Mouse (Mus musculus) forebrain, embryonic 15.5 days (tissue): ENCODE measurements around the gene Notch1. TPM values are rescaled to one million over a fixed set of nuclear protein-coding genes. Genes with fewer than 3 reads are reported as not detected.

Experiments used
- ATAC-seq: fragments of 200-750 bp; cut with Nextera tagmentation; replicated peaks from 2 replicates; pipeline ENCODE4 v1.8.0; 2017; ENCODE audit warnings: mild to moderate bottlenecking, moderate TSS enrichment, moderate library complexity
- H3K27ac ChIP-seq: fragments of 300-500 bp; sonication (generic); replicated peaks from 2 replicates; pipeline ENCODE4 v1.5.1; 2015; ENCODE audit warnings: mild to moderate bottlenecking, inconsistent platforms
- H3K27me3 ChIP-seq: fragments of 300-500 bp; sonication (generic); 2 replicates; pipeline ENCODE4 v1.6.1; 2015; ENCODE audit warnings: inconsistent platforms
- H3K36me3 ChIP-seq: fragments of 300-500 bp; sonication (generic); 2 replicates; pipeline ENCODE4 v1.6.1; 2015; ENCODE audit warnings: mild to moderate bottlenecking, inconsistent platforms
- H3K4me1 ChIP-seq: fragments of 300-500 bp; sonication (generic); 2 replicates; pipeline ENCODE4 v1.6.1; 2015; ENCODE audit warnings: inconsistent platforms
- H3K4me2 ChIP-seq: fragments of 300-500 bp; sonication (generic); replicated peaks from 2 replicates; pipeline ENCODE4 v1.6.1; 2015; ENCODE audit warnings: mild to moderate bottlenecking, inconsistent platforms
- H3K4me3 ChIP-seq: fragments of 300-500 bp; sonication (generic); 2 replicates; pipeline ENCODE4 v1.5.1; 2015; ENCODE audit warnings: mild to moderate bottlenecking, inconsistent platforms
- H3K9ac ChIP-seq: fragments of 300-500 bp; sonication (generic); replicated peaks from 2 replicates; pipeline ENCODE4 v1.6.1; 2015; ENCODE audit warnings: mild to moderate bottlenecking, inconsistent platforms
- H3K9me3 ChIP-seq: fragments of 300-500 bp; sonication (generic); 2 replicates; pipeline ENCODE4 v1.6.1; 2016; ENCODE audit warnings: inconsistent platforms
- WGBS: fragments of 180-500 bp; shearing (Covaris S2); methylation state at CpG from one replicate; pipeline ENCODE4 v1.1.7; 2015; ENCODE audit warnings: mixed read lengths; 5-methylcytosine and 5-hydroxymethylcytosine counted together
- polyA plus RNA-seq: library from polyadenylated mRNA; unstranded; fragments of >200 nt; fragmentation: Nextera tagmentation; extraction: Ambion mirVana; gene quantifications from 2 replicates; pipeline ENCODE4 v1.2.1, GENCODE M21; 2015

Notch1 gene
- polyA plus RNA-seq, 1 experiment from 2014 or later: 22.6 TPM

DNA sequence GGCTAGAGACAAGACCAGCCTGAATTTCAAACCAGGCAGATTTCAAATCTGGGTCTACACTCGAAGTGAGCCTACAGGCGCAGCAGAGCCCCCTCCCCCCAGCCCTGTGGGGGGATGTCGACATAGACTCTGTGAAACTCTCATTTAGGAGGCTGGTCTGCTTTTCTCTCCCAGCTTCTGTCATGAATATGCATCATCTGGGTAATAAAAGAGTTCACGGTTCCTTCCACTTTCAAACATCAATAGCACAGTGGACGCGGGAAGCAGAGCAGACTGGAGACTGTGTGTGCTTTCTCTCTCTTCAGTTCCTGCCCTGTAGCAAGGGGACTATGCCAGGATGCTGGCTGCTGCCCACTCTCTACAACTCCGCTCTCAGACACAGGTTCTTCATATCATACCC is 30.8 kb downstream of the Notch1 start:
- WGBS: 4% methylated on average over 7 of the region's 7 CpGs
- 0 out of 2 replicates have a peak overlapping the region, but pooled peaks have one; percentile 8 for H3K9ac ChIP-seq
- ATAC-seq: peak; percentile 79
- H3K9me3 ChIP-seq: no peaks in the 10 kb centered on the region
- peak overlapping the region; percentile 26 for H3K4me2 ChIP-seq
- H3K36me3 ChIP-seq: 0 out of 2 replicates have a peak, but pooled peaks cover 4% of the 10 kb centered on the region
- peak overlapping the region; percentile 93 for H3K27ac ChIP-seq
- H3K4me3 ChIP-seq: 0 out of 2 replicates have a peak overlapping the region, but pooled peaks have one; percentile 10
- peaks cover 85% of the 10 kb centered on the region for H3K4me1 ChIP-seq
- no peaks in the 10 kb centered on the region for H3K27me3 ChIP-seq

DNA sequence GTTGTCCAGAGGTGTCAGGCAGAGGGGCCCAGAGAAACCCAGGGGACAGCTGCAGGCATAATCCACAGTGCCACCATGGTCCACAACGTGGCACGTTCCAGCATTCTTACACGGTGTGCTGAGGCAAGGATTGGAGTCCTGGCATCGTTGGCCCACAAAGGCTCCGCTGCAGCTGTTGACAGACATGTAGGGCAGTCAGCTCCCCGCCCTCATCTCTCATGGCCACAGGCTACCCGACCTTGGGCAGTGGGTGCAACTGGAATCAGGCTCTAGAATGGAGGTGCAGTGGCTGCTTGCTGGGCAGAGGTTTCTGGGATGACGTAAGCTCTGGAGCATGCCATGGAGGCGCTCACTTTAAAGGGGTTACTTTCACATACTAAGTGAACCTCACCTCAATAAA is 31.2 kb downstream of the Notch1 start:
- ATAC-seq: peak; percentile 60
- peak overlapping the region; percentile 26 for H3K4me2 ChIP-seq
- 0 out of 2 replicates have a peak overlapping the region, but pooled peaks have one; percentile 5 for H3K9ac ChIP-seq
- peak overlapping the region; percentile 10; the same call in 1 of the 2 replicates for H3K4me3 ChIP-seq
- H3K27ac ChIP-seq: peak overlapping the region; percentile 93
- 0 out of 2 replicates have a peak, but pooled peaks cover 4% of the 10 kb centered on the region for H3K36me3 ChIP-seq
- H3K4me1 ChIP-seq: peaks cover 81% of the 10 kb centered on the region
- WGBS: 12% methylated on average over 9 of the region's 9 CpGs
- no peaks in the 10 kb centered on the region for H3K9me3 ChIP-seq
- H3K27me3 ChIP-seq: no peaks in the 10 kb centered on the region

DNA sequence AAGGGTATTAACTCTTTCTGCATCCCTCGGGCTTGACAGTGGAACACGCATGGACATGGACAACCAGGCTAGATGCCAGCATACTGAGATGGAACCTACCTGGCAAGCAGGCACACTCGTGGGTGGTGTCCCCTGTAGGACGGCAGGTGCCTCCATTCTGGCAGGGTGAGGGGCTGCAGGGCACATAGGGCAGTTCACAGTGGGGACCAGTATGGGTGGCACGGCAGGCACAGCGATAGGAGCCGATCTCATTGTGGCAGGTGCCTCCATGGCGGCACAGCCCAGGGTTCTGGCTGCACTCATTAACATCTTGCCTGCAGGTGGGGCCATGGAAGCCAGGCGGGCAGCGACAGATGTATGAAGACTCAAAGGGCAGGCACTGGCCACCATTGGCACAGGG is 32.3 kb downstream of the Notch1 start:
- no peak for ATAC-seq
- no peaks in the 10 kb centered on the region for H3K9me3 ChIP-seq
- no peak overlapping the region for H3K9ac ChIP-seq
- H3K4me1 ChIP-seq: peaks cover 72% of the 10 kb centered on the region
- H3K4me2 ChIP-seq: no peak overlapping the region
- H3K4me3 ChIP-seq: no peak overlapping the region
- H3K27me3 ChIP-seq: no peaks in the 10 kb centered on the region
- WGBS: 82% methylated on average over 10 of the region's 10 CpGs
- H3K27ac ChIP-seq: peak overlapping the region; percentile 93
- peaks cover 11% of the 10 kb centered on the region for H3K36me3 ChIP-seq

DNA sequence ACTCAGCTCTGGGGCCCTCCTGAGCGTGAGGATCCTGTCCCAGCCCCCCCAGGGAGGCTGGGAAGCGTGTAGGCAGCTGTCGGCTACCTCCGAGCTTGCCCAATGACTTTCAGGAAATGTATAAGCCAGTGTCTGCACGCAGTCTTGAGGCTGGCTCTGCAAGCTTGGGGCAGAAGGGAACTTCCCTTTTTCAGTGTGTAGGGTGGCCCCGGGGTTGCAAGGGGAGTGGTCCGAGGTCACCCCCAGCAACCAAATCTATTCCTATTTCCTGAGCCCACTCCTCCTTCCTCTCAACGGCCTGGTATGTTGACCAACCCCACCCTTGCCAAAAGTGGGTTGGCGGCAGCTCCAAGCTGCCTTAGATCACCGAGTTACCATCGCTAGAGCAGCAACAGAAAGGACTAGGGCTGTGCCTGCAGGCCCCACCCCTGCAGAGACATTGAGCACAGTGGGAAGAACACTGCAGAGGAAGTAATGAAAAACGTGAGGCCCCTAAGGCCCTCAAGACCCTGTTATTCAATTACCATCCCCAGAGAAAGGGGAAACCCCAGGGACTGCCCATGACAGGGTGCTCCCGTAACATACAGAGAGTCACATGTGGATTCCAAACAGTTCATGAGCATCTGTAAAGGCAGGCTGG is 33.1 kb downstream of the Notch1 start:
- Histone ChIP-seq H3K4me1 (peaks cover 72% of the 10 kb centered on the region), H3K4me2 (no peak overlapping the region), H3K9ac (no peak overlapping the region), H3K27me3 (no peaks in the 10 kb centered on the region), H3K36me3 (peaks cover 14% of the 10 kb centered on the region), H3K9me3 (no peaks in the 10 kb centered on the region), H3K27ac (peak overlapping the region; percentile 93), H3K4me3 (no peak overlapping the region)
- ATAC-seq: no peak
- WGBS: 60% methylated on average over 13 of the region's 13 CpGs

DNA sequence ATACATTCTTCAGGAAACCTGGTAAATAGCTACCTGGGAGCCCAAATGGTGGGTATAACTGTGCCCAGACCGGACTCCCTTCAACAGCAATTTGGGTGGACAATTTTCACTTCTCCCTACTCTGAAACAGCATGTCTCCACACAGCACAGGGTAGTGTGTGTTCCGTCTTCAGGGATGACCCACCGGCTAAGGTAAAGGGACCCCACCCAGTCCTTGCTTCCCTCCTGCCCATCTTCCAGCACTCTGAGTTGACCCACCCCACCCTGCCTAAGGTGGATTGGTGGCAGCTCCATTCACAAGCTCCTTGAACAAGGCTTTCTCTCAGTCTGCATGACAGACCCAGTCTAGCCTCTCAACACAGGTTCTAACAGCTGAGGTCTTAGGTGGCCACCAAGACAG is 33.6 kb downstream of the Notch1 start:
- no peaks in the 10 kb centered on the region for H3K9me3 ChIP-seq
- WGBS: 89% methylated on average over 3 of the region's 3 CpGs
- peaks cover 67% of the 10 kb centered on the region for H3K4me1 ChIP-seq
- H3K27me3 ChIP-seq: no peaks in the 10 kb centered on the region
- no peak overlapping the region for H3K9ac ChIP-seq
- no peak overlapping the region for H3K4me2 ChIP-seq
- no peak overlapping the region for H3K4me3 ChIP-seq
- peaks cover 19% of the 10 kb centered on the region for H3K36me3 ChIP-seq
- ATAC-seq: no peak
- peak overlapping the region; percentile 93; the same call in 1 of the 2 replicates for H3K27ac ChIP-seq

DNA sequence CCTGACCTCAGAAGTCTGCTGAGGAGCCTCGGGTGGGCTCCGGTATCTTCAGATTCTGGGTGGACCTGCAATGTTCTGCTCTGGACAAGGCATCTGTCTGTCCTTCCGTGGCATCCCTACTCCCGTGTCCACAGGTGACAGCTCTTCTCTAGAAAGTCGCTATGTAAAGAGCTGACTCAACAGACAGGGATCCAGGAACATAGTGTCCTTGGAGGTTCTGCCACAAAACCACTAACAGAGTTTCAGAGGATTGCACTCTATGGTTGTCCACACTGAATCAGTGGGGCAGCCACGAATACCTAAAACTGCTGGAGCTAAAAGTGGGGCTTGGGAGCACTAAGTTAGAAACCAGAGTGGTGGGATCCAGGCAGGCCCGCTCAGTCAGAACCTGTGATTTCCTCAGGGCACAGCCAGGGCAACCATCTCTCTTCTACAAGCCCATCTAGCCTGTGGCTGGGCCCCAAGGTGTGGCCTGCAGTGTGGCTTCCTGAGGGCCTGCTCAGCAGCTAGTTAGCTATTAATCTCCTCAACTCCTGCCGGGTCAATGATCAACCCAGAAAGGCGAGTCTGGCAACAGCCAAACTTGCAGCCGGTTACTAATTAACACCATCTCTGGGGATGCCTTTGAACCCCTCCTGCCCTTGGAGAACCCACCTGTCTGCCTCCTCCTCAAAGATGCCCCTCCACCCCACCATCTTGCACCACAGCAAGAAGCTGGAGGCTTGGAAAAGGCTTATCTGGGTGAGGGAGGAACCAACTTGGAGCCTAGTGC is 34.6 kb downstream of the Notch1 start:
- Histone ChIP-seq H3K36me3 (peaks cover 19% of the 10 kb centered on the region), H3K27me3 (no peaks in the 10 kb centered on the region), H3K9me3 (no peaks in the 10 kb centered on the region), H3K9ac (no peak overlapping the region), H3K27ac (0 out of 2 replicates have a peak overlapping the region, but pooled peaks have one; percentile 30), H3K4me3 (no peak overlapping the region), H3K4me2 (no peak overlapping the region), H3K4me1 (peaks cover 58% of the 10 kb centered on the region)
- WGBS: 81% methylated on average over 10 of the region's 10 CpGs
- ATAC-seq: no peak

DNA sequence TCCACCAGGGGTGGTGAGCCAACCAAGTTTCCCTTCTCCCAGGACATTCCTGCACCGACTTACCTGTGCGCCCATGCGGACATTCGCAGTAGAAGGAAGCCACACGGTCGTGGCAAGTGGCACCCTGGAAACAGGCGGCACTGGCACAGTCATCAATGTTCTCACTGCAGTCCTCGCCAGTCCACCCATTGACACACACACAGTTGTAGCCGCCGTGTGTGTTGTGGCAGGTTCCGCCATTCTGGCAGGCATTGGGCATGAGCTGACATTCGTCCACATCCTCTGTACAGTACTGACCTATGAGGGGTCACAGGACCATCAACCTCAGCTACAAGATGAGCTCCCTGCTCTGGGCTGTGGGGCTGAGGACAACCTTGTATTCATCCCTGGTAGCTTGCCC is 35.6 kb downstream of the Notch1 start:
- Histone ChIP-seq H3K27me3 (no peaks in the 10 kb centered on the region), H3K9me3 (no peaks in the 10 kb centered on the region), H3K27ac (0 out of 2 replicates have a peak overlapping the region, but pooled peaks have one; percentile 13), H3K36me3 (peaks cover 26% of the 10 kb centered on the region), H3K4me1 (peaks cover 57% of the 10 kb centered on the region), H3K9ac (no peak overlapping the region), H3K4me3 (no peak overlapping the region), H3K4me2 (no peak overlapping the region)
- WGBS: 93% methylated on average over 12 of the region's 12 CpGs
- ATAC-seq: no peak

DNA sequence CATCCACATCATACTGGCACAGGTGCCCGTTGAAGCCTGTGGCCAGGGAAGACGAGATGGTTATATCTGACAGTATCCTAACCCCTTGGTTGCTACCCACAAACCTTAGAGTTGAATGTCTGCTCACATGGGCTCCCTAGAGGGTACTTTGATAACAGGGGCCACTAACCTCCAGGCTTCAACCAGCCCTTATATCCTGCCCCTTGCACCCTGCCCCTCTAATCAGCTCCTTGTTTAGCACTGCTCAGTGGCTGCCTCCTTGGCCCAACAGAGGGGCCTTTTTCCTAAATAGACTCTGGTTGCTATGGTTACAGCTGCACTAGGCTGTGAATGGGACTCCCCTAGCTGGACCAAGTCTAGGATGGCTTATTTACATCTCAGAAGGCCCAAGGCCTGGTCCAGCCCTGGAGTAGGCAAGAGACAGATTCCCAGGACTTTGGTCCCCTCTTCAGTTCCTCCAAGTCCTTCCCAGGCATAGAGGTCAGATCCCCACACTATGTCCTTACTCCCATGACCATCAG is 37.7 kb downstream of the Notch1 start:
- peaks cover 44% of the 10 kb centered on the region for H3K4me1 ChIP-seq
- peak; percentile 68 for ATAC-seq
- no peak overlapping the region for H3K9ac ChIP-seq
- H3K27me3 ChIP-seq: no peaks in the 10 kb centered on the region
- 65% methylated on average over 2 of the region's 2 CpGs for WGBS
- H3K4me3 ChIP-seq: no peak overlapping the region
- peak overlapping the region; percentile 39 for H3K27ac ChIP-seq
- no peak overlapping the region for H3K4me2 ChIP-seq
- peaks cover 27% of the 10 kb centered on the region for H3K36me3 ChIP-seq
- no peaks in the 10 kb centered on the region for H3K9me3 ChIP-seq

DNA sequence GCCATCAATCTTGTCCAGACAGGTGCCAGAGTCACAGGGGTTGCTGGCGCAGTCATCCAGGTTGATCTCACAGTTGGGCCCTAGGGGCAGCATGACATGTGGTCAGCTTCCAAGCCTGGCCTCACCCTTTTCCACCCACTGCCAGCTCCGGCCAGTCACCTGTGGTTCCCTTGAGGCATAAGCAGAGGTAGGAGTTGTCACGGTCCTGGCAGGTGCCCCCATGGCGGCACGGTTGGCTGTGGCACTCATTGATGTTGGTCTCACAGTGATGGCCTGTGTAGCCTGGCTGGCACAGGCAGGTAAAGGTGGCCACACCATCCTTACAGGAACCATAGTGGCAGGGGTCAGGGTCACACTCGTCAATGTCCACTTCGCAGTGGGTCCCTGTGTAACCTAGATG is 38.6 kb downstream of the Notch1 start:
- no peak overlapping the region for H3K4me3 ChIP-seq
- H3K27ac ChIP-seq: 0 out of 2 replicates have a peak overlapping the region, but pooled peaks have one; percentile 19
- H3K9ac ChIP-seq: no peak overlapping the region
- H3K4me1 ChIP-seq: peaks cover 36% of the 10 kb centered on the region
- ATAC-seq: no peak
- no peak overlapping the region for H3K4me2 ChIP-seq
- 96% methylated on average over 7 of the region's 7 CpGs for WGBS
- peaks cover 33% of the 10 kb centered on the region for H3K36me3 ChIP-seq
- no peaks in the 10 kb centered on the region for H3K9me3 ChIP-seq
- no peaks in the 10 kb centered on the region for H3K27me3 ChIP-seq

DNA sequence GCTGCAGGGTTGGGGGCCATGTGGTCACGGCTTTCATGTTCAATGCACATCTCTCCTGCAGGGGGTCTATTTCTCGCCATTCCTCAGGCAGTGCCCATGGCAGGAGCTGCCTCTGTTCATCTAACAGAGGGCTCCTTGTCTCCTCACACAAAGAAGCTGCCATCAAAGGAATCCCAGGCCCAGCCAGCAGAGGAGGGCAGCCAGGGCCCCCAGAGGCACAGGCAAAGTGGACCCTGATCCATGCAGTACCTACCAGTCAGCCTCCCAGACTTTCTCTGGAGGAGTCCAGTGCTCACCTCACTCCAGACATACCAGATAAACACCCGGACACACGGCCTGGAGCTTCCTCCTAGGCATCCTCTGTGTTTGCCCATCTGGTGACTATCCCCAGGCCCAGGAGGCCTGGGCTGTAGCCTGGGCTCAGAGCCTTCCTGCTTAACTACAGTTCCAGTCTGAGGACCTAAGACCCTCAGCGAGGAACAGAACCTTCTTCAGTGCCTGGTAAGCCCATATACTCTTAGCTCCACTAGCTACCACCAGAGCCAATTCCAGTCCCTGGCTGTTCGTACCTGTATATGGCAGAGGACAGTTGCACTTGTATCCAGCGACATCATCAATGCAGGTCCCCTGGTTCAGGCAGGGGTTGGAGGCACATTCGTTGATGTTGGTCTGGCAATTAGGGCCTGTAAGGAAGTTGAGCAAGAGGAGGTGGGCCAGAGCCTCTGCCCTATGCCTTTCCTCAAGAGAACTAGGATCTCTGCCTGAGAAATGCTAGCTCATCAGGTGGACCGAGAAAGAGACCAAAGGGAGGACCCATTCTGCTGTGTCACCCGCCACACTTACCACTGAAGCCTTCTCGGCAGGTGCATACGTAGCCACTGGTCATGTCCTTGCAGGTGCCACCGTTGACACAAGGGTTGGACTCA is 40.7 kb downstream of the Notch1 start:
- Histone ChIP-seq H3K36me3 (peaks cover 41% of the 10 kb centered on the region), H3K27me3 (no peaks in the 10 kb centered on the region), H3K9ac (no peak overlapping the region), H3K9me3 (no peaks in the 10 kb centered on the region), H3K4me1 (peaks cover 38% of the 10 kb centered on the region), H3K4me2 (no peak overlapping the region), H3K27ac (peak overlapping the region; percentile 78), H3K4me3 (no peak overlapping the region)
- 59% methylated on average over 13 of the region's 13 CpGs for WGBS
- peak; percentile 60 for ATAC-seq

DNA sequence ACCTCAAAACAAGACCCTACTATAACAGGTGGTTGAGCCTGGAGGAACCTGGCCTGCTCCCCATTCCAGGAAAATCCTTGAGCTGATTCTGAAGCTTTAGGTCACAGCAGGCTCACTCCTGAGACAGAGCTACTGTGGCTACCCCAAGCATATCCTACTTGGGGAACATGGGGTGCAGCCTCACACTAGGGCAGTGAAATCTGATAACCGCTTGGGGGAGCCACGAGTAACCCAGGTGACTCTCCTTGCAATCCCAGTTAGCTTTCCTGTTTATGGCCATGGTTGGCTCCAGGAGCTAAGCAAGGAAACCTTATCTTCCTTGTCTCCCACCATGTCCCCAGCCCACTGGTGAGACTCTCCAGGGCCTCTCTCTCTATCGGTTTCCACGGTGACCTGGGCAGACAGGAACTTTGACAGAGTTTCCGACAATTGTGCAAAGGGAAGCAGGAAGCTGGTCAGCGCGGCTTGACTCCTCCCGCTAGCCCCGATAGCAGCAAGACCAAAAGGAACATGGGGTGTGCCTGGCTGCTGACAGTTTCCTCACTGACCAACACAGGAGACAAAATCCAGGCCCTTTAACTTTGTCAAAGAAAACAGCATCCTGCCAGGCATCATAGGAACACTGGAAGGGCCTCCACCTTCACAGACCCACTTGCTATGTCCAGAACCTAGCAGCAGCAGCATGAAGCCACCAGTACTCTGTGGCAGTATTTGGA is 41.5 kb downstream of the Notch1 start:
- peaks cover 38% of the 10 kb centered on the region for H3K4me1 ChIP-seq
- H3K9me3 ChIP-seq: no peaks in the 10 kb centered on the region
- H3K36me3 ChIP-seq: peaks cover 46% of the 10 kb centered on the region
- H3K27ac ChIP-seq: peak overlapping the region; percentile 78
- no peaks in the 10 kb centered on the region for H3K27me3 ChIP-seq
- H3K4me2 ChIP-seq: no peak overlapping the region
- H3K4me3 ChIP-seq: no peak overlapping the region
- no peak for ATAC-seq
- no peak overlapping the region for H3K9ac ChIP-seq
- 38% methylated on average over 9 of the region's 9 CpGs for WGBS
